Mouse (Mus musculus) stomach, embryonic 14.5 days (tissue): Measurements from ENCODE around the gene H2afx. TPM values are rescaled to one million over a fixed set of nuclear protein-coding genes. Genes with fewer than 3 reads are reported as not detected.
"Not testable (repeated sequence)": the region's sequence is repeated elsewhere in the genome, so short reads cannot be mapped to it uniquely, and the experiment has no call there.

ENCODE experiments used
- ATAC-seq: fragments of 200-750 bp; cut with Nextera tagmentation; 2 replicates; pipeline ENCODE4 v1.8.0; 2017; ENCODE audit warnings: low read depth, moderate TSS enrichment; ENCODE audit not compliant: insufficient number of reproducible peaks, insufficient read depth, low FRiP score
- H3K27ac ChIP-seq: fragments of 300-500 bp; sonication (generic); 2 replicates; pipeline ENCODE4 v1.5.1; 2014; ENCODE audit warnings: mild to moderate bottlenecking, low read length, moderate library complexity, mixed read lengths
- H3K27me3 ChIP-seq: fragments of 300-500 bp; sonication (generic); 2 replicates; pipeline ENCODE4 v1.6.1; 2014; ENCODE audit warnings: low read length, control low read depth, mixed read lengths; ENCODE audit not compliant: control insufficient read depth, insufficient read depth
- H3K36me3 ChIP-seq: fragments of 300-500 bp; sonication (generic); 2 replicates; pipeline ENCODE4 v1.6.1; 2014; ENCODE audit warnings: mild to moderate bottlenecking, control low read depth, low read length, moderate library complexity, mixed read lengths; ENCODE audit not compliant: control insufficient read depth, insufficient read depth
- H3K4me1 ChIP-seq: fragments of 300-500 bp; sonication (generic); 2 replicates; pipeline ENCODE4 v1.6.1; 2014; ENCODE audit warnings: low read length, control low read depth, mixed read lengths; ENCODE audit not compliant: control insufficient read depth, insufficient read depth
- H3K4me2 ChIP-seq: fragments of 300-500 bp; sonication (generic); replicated peaks from 2 replicates; pipeline ENCODE4 v1.6.1; 2014; ENCODE audit warnings: low read depth, low read length, control low read depth
- H3K4me3 ChIP-seq: fragments of 300-500 bp; sonication (generic); 2 replicates; pipeline ENCODE4 v1.5.1; 2014; ENCODE audit warnings: low read depth, low read length, control low read depth
- H3K9ac ChIP-seq: fragments of 300-500 bp; sonication (generic); replicated peaks from 2 replicates; pipeline ENCODE4 v1.6.1; 2014; ENCODE audit warnings: low read depth, mild to moderate bottlenecking, control low read depth, low read length, moderate library complexity, mixed read lengths
- H3K9me3 ChIP-seq: fragments of 300-500 bp; sonication (generic); 2 replicates; pipeline ENCODE4 v1.6.1; 2016; ENCODE audit warnings: low read depth, low read length, control low read depth; ENCODE audit not compliant: control insufficient read depth
- WGBS: fragments of 180-500 bp; shearing (Covaris S2); extraction: QIAGEN DNeasy Blood & Tissue Kit; methylation state at CpG from one replicate; pipeline ENCODE4 v1.1.7; 2014; 5-methylcytosine and 5-hydroxymethylcytosine counted together
- polyA plus RNA-seq: library from polyadenylated mRNA; unstranded; fragments of >200 nt; fragmentation: Nextera tagmentation; extraction: Ambion mirVana; gene quantifications from 2 replicates; pipeline ENCODE4 v1.2.1, GENCODE M21; 2014

H2afx gene
- polyA plus RNA-seq, 1 experiment from 2014 or later, result 335 TPM

DNA sequence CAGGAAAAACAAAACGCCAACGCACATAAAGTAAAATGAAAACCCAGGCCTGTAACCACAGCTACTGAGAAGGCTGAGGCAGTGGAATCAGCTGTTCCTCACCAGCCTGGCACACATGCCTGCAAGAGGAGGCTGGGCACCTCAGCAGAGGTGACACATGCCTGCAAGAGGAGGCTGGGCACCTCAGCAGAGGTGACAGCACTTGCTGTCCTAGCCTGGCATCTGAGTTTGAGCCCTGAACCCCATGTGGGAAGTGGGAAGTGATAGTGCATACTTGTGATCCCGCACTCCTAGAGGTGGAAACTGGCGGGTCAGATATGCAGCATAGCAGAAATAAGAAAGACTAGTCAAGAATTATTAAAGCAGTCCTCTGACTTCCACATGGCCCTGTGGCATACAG lies 16.9 kb downstream of the H2afx start:
- ATAC-seq, result no peak
- H3K36me3 ChIP-seq, result peaks cover 73% of the 10 kb centered on the region
- no peak overlapping the region for H3K9ac ChIP-seq
- H3K4me3 ChIP-seq, result no peak overlapping the region
- H3K9me3 ChIP-seq, result no peaks in the 10 kb centered on the region
- no peaks in the 10 kb centered on the region for H3K27me3 ChIP-seq
- H3K4me2 ChIP-seq, result no peak overlapping the region
- 97% methylated on average over 4 of the region's 4 CpGs for WGBS
- no peak overlapping the region for H3K27ac ChIP-seq
- no peaks in the 10 kb centered on the region for H3K4me1 ChIP-seq

DNA sequence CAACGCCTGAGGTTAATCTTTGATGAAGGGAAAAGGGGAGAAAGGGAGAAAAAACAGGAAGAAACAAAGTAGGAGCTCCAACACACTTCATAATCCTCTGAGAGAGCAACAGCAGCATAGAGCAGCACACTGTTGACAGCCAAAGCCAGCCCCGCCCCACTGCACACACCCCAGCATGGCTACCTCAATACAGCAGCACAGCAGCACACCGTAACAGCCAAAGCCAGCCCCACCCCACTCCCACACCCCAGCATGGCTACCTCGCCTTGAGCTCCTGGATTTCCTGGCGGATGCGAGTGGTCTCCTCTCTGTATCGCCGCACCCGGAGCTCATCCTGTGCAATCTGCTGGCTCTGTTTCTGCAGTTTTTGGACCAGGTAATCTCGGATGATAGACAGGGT lies 17.8 kb downstream of the H2afx start:
- Histone ChIP-seq H3K36me3 (peaks cover 82% of the 10 kb centered on the region), H3K9ac (no peak overlapping the region), H3K4me1 (no peaks in the 10 kb centered on the region), H3K27me3 (no peaks in the 10 kb centered on the region), H3K4me3 (no peak overlapping the region), H3K4me2 (no peak overlapping the region), H3K27ac (no peak overlapping the region), H3K9me3 (no peaks in the 10 kb centered on the region)
- ATAC-seq, result no peak
- 87% methylated on average over 10 of the region's 10 CpGs for WGBS

DNA sequence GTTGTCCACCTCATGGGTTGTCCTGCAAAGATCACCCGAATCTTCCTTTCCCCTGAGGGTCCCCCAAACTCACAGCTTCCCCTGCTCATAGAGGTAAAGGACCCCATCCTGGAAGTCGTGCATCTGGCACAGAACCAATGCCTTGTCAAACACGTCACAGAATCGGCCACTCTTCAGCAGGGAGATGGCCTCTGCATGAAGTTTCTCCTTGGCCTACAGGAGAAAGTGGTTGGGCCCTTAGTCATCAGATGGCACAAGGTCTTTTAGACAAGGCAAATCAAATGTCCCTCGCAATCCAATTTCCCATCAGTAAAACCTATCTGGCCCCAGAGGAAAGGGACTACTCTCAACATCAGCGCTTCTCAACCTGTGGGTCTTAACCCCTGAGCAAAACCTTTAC lies 18.6 kb downstream of the H2afx start:
- H3K4me1 ChIP-seq, result no peaks in the 10 kb centered on the region
- H3K4me3 ChIP-seq, result no peak overlapping the region
- no peaks in the 10 kb centered on the region for H3K27me3 ChIP-seq
- WGBS, result 92% methylated on average over 6 of the region's 6 CpGs
- H3K9ac ChIP-seq, result no peak overlapping the region
- H3K36me3 ChIP-seq, result peaks cover 83% of the 10 kb centered on the region
- ATAC-seq, result no peak
- H3K4me2 ChIP-seq, result no peak overlapping the region
- no peak overlapping the region for H3K27ac ChIP-seq
- H3K9me3 ChIP-seq, result no peaks in the 10 kb centered on the region

DNA sequence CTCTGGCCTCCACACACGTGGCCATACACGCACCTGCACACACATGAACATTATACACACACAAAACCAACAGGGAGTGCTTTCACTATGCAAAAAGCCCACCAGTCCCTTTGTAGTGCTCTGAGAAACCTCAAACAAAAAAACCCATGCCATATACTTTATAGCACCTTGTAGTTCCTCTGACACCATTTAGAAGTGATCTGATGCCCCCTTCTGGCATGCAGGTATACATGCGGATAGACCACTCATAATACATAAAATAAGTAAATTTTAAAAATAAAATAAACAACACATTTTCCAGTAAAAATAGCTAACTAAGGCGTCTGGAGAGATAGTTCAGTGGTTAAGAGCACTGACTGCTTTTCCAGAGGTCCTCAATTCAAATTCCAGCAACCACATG lies 22.7 kb downstream of the H2afx start:
- WGBS, result 75% methylated on average over 4 of the region's 4 CpGs

DNA sequence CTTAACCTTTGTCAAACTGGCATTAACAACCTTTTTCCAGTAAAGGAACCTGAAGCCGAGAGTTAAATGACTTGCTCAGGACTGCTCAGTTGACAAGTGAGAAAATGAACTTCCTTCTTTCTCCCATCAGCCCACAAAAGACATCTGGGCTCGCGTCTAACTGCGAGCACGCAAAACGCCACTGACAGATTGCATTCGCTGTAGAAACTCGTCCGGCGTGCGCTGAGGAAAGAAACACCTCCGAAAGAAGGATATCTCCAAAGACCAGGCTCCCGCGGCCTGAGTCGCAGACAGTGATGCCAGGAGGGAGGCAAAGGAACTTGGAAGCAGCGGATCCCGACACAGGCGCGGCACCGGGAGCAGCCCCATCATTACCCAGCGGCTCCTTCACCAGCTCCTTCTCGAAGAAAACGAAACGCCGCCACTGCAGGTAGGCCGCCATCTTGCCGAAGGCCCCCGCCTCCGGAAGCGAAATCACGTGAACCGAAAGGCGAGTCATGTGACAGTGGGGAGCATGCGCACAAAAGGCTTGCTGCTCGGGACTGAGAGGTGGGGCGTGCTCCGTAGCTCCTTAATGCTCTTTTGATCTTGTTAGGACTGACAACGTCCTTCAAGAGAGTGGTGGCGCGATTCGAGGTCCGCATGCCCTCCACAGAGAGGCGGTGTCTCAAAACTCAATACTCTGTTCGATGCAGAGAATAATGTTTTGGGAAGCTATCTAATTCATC lies 26.9 kb downstream of the H2afx start, which contains the start of gene Vps11:
Vps11 (minus strand) TSS at position 481 of the 728 bp plus-strand sequence.
- Histone ChIP-seq H3K4me1 (peaks cover 5% of the 10 kb centered on the region; the same call in 1 of the 2 replicates), H3K9me3 (no peaks in the 10 kb centered on the region), H3K4me2 (peak within 1 kb of the TSS; percentile 84), H3K27me3 (no peaks in the 10 kb centered on the region), H3K36me3 (peaks cover 24% of the 10 kb centered on the region), H3K9ac (peak within 1 kb of the TSS; percentile 57), H3K27ac (peak within 1 kb of the TSS; percentile 23; the same call in 1 of the 2 replicates), H3K4me3 (peak within 1 kb of the TSS; percentile 85)
- ATAC-seq, result peak; percentile 96
- WGBS, result under 1% methylated on average over 44 of the region's 44 CpGs

More for the DNA sequence above, 22.7 kb downstream of the H2afx start:
- Histone ChIP-seq H3K9ac (no peak overlapping the region), H3K4me3 (no peak overlapping the region), H3K27ac (no peak overlapping the region), H3K9me3 (no peaks in the 10 kb centered on the region), H3K4me1 (peaks cover 5% of the 10 kb centered on the region; the same call in 1 of the 2 replicates), H3K4me2 (no peak overlapping the region), H3K27me3 (no peaks in the 10 kb centered on the region), H3K36me3 (peaks cover 66% of the 10 kb centered on the region)
- no peak for ATAC-seq

DNA sequence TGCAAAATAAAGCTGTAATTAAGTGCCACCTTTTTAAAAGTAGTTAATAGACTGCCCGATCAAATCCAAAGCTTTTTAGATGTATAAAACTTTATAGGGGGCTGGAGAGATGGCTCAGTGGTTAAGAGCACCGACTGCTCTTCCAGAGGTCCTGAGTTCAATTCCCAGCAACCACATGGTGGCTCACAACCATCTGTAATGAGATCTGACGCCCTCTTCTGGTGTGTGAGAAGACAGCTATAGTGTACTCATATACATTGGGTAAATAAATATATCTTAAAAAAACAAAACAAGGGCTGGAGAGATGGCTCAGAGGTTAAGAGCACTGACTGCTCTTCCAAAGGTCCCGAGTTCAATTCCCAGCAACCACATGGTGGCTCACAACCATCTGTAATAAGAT lies 27.4 kb downstream of the H2afx start:
- not testable (repeated sequence) for H3K27me3 ChIP-seq, H3K4me1 ChIP-seq, ATAC-seq, H3K27ac ChIP-seq, H3K9me3 ChIP-seq, H3K9ac ChIP-seq
- H3K4me3 ChIP-seq, result peak overlapping the region; percentile 85
- H3K4me2 ChIP-seq, result peak overlapping the region; percentile 84
- peaks cover 19% of the 10 kb centered on the region for H3K36me3 ChIP-seq
- 43% methylated on average over 4 of the region's 4 CpGs for WGBS

DNA sequence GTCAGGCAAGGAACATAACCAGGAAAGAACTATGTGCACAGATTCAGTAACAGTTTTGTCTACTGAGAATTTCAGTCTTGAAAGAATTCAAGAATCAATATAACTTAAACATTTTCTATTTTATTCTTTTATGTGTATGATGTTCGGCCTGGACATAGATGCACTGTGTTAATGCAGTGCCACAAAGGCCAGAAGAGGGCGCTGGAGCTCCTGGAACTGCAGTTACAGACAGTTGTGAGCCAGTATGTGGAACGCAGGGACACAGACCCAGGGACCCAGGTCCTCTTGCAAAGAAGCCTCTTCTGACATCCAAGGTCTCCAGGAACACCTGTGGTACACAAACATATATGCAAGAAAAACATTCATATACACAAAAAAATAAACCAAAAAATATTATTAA lies 30.0 kb downstream of the H2afx start:
- 59% methylated on average over 3 of the region's 3 CpGs for WGBS
- Histone ChIP-seq H3K9ac (no peak overlapping the region), H3K4me2 (no peak overlapping the region), H3K27me3 (no peaks in the 10 kb centered on the region), H3K4me3 (no peak overlapping the region), H3K9me3 (no peaks in the 10 kb centered on the region), H3K27ac (no peak overlapping the region), H3K4me1 (peaks cover 5% of the 10 kb centered on the region; the same call in 1 of the 2 replicates), H3K36me3 (peaks cover 2% of the 10 kb centered on the region)
- no peak for ATAC-seq

DNA sequence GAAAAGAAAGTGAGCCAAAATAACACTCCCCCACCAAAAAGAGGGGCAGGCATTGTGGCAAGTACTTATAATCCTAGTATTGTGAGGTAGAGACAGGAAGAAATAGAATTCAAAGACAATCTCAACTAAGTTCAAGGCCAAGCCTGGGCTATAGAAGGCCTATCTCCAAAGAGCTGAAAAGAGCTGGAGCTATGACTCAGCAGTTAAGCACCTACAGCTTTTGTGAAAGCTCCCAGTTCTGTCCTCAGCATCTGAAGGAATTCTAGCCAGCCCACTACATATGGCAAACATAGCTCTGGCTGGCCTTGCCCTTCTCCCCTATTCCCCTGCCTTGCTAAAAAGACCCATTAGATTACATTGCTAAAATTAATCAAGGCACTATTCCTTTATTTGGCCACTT lies 38.9 kb downstream of the H2afx start:
- H3K27ac ChIP-seq, result no peak overlapping the region
- H3K36me3 ChIP-seq, result no peaks in the 10 kb centered on the region
- no peak overlapping the region for H3K4me3 ChIP-seq
- H3K9ac ChIP-seq, result no peak overlapping the region
- H3K27me3 ChIP-seq, result no peaks in the 10 kb centered on the region
- no peak overlapping the region for H3K4me2 ChIP-seq
- ATAC-seq, result no peak
- H3K4me1 ChIP-seq, result no peaks in the 10 kb centered on the region
- H3K9me3 ChIP-seq, result no peaks in the 10 kb centered on the region

DNA sequence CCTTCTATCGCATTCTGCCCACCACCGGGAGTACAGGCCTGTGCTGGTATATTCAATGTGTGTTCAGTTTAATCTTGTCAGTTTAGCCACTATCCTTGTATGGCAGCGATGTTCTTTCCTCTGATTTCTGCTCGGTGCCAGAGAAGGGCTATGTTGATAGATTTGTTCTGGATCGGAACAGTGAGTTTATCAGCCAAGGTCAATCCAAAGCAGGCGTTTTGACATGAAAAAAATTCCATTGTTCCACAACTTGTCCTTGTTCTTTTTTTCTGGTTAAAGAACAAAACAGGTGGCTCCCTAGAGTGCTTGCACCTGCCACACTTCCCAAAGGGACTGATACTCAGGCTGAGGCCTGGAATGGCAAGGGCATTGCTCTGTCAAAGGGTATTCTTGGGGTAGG lies 41.6 kb downstream of the H2afx start:
- ATAC-seq, result no peak
- 88% methylated on average over 6 of the region's 6 CpGs for WGBS
- peaks cover under 1% of the 10 kb centered on the region; the same call in 1 of the 2 replicates for H3K36me3 ChIP-seq

More for the DNA sequence above, 41.6 kb downstream of the H2afx start:
- no peak overlapping the region for H3K9ac ChIP-seq
- no peaks in the 10 kb centered on the region for H3K9me3 ChIP-seq
- no peak overlapping the region for H3K4me3 ChIP-seq
- H3K27ac ChIP-seq, result no peak overlapping the region
- H3K27me3 ChIP-seq, result no peaks in the 10 kb centered on the region
- H3K4me2 ChIP-seq, result no peak overlapping the region
- H3K4me1 ChIP-seq, result peaks cover 8% of the 10 kb centered on the region
